Mouse (Mus musculus): ENCODE results near the gene Gcfc2.
A peak's percentile ranks its signal among the peaks of the same experiment; 100 is the strongest.

Gcfc2 gene

DNA sequence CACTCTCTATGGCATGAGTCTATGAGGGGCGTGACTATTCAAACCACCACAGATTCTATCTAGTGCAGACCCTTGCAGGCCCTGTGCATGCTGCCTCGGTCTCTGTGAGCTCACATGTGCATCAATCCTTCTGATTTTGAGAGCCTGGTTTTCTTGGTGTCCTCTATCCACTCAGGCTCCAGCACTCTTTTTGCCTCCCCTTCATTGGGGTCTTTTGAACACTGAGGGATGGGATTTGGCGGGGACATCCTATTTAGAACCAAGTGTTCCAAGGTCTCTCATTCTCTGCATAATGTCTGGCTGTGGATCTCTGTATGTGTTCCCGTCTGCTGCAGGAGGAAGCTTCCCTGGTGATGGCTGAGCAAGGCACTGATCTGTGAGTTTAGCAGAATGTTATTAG lies 55.8 kb downstream of the Gcfc2 start:
- no peak for DNase-seq

DNA sequence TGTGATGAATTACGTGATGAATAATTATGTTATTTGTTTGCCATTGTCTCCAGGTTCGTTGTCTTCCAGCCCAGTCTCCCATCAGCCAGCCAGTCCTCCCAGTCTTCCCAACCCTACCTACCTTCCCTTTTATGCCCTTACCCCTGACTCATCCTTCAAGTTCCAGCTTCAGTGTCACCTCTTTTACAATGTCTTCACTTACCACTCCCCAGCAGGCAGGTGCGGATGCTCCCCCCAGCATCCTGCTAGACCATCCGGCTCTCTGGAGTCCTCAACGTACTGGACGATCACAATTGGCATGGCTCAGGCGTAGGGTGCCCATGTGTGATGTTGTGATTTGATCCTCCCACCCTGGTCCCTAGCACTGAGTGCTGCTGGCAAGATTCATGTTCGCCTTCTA lies 62.7 kb downstream of the Gcfc2 start:
- DNase-seq = no peak

DNA sequence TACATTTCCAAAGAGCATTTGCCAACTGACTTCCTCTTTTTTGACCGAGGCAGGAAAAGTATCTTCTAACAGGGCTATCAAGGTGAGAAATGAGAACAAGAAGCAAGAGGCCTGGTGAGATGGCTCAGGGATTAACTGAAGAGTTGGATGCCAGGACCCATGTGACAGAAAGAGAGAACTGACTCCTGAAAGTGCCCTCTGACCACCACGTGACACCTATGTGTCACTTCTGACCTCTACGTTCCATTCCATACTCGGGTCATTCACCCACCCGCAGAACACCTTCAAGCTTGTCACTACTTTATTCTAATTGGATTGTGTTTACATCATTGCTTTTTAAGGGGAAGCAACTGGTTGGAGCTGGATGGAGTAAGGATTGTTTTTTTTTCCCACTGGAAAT lies 63.1 kb downstream of the Gcfc2 start:
- no peak for DNase-seq

DNA sequence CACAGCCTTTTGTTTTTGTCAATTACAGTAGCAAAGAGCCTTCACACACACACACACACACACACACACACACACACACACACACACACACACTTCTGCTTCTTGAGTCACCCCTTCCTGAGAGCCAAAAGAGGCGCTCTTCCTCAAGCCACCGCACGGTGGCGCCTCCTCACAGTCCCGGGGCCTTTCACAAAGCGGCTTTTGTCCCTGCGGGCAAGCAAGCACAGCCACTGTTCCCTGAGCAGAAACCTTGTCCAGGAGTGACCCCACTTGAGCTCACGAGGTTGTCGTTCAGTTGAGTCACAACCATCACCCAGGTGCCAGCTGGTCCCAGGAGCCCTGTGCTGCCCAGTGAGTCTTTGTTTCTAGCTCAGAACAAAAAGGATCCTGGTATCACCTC lies 63.5 kb downstream of the Gcfc2 start:
- DNase-seq = peak; percentile 64

DNA sequence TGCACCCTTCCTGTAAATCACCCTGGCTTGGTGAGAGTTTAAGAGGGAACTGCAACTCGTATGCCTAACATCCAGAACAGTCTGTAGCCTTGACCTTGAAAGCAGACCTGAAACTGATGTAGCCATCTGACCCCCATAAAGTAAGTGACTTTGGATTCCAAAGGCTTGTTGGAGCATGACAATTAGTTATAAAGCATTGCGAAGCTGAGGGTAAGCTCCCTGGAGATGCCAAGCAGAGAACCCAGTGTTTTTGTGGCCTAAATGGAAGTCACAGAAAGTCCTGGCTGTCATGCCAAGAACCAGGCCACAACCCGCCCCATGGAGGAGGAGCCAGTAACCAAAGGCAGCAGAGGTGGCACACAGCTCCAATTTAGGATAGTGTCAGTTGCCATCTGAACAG lies 64.1 kb downstream of the Gcfc2 start:
- no peak for DNase-seq

DNA sequence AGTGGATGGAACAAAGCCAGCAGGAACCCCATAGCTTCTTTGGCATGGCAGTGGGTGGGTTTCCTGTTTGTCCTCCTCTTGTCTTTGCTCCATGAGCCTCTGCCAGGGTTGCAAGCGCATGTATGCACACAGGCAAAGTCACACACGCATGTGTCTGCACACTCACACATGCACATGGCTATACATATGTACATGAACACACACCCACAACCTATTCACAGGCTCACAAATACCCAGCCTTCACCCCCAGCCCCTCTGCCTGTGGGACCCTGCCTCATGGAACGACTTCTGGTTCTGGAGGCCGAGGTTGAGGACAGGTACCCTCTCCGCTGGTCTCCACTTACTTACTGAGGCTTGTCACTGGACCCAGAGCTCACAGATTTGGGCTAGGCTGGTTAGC lies 64.9 kb downstream of the Gcfc2 start:
- peak; percentile 1 for DNase-seq

DNA sequence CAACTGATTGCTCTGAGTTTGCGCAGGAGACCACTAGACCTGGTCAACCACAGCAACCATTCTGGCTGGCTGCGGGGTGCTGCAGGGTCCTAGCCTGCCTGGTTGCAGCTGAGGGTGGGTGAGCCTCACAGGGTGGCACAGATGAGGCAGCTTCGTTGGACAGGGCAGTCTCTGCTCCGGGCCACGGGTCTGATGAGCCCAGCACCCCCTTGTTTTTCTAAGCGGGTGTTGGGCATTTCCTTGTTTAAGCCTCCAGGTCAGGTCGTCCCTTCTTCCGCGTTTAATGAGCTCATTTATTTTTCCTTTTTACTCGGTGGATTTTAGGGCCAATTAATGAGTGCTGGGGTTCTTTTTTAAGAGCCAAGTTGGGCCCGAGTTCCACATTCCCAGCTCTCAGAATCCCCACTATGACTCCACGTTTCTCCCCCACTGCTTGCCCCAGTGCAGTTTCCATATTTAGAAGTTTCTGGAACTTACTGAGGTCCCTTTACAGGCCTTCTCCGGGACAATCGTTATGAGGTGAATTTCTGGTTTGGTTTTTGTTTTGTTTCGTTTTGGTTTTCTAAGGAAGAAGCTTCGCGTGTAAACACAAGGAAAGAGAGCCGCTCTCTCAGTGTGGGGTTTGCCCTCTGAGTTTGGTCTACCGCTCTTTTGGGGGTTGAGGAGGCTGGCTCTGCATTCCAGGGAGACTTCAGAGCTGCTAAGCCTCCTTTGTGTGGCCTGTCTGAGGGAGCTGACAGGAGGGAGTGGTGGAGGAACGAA lies 66.8 kb downstream of the Gcfc2 start:
- peak; percentile 1 for DNase-seq
